Mouse (Mus musculus): ENCODE measurements around the gene Tec.

GRCm38 (mm10) chr5:72854141-72854990 lies 13.9 kb downstream of the Tec start:
- TF ChIP-seq CTCF (IDR thresholded peaks at IDR 0.05; ENCODE audit: low read depth) (no peak), EP300 (optimal IDR thresholded peaks at IDR 0.05) (peak; percentile 21)

Measured in stomach, postnatal 0 days (tissue).